Mouse (Mus musculus): ENCODE results near the gene Nfkb2. TPM values are rescaled to one million over a fixed set of nuclear protein-coding genes. Genes with fewer than 3 reads are reported as not detected.

Nfkb2 gene
- polyA plus RNA-seq, 1 experiment = 20.4 TPM

DNA sequence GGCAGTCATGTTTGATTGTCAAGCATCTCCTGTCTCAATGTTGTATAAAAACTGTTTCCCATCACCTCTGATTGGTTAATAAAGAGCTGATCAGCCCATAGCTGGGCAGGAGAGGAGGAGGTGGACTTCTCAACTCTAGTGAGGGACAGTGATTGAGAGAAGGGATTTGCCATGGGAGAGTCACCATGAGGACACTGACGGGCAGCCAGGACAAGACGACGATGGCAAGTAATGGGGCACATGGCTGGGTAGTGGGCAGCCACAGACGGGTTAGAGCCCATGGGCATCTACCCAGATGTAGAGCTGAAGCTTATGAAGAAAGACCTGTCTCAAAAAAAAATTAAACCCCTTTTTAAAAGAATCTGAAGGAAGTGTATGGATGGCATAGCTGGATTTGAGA, 1.6 kb upstream of the Nfkb2 start:
- TF ChIP-seq EP300 (IDR thresholded peaks at IDR 0.05; ENCODE audit: insufficient read depth, low read depth, low read length) = no peak
- no peak for TF ChIP-seq POLR2A (IDR thresholded peaks at IDR 0.05; ENCODE audit: insufficient read depth, low read length)
- no peak for TF ChIP-seq CTCF (IDR thresholded peaks at IDR 0.05; ENCODE audit: low read depth, low read length)
- no peaks in the 10 kb centered on the region for H3K27me3 ChIP-seq (ENCODE audit: control insufficient read depth, insufficient read depth, low read length, poor library complexity, severe bottlenecking)
- no peak overlapping the region for H3K27ac ChIP-seq (ENCODE audit: insufficient read depth, low read length)
- H3K9me3 ChIP-seq (replicated peaks; ENCODE audit: control insufficient read depth, insufficient read depth, low read length, poor library complexity, severe bottlenecking) = no peaks in the 10 kb centered on the region
- H3K9ac ChIP-seq (ENCODE audit: low read depth, poor library complexity, severe bottlenecking) = no peak overlapping the region
- H3K36me3 ChIP-seq (ENCODE audit: control insufficient read depth, insufficient read depth, low read length, poor library complexity, severe bottlenecking) = no peaks in the 10 kb centered on the region
- H3K4me1 ChIP-seq (ENCODE audit: control insufficient read depth, insufficient read depth, low read length) = no peaks in the 10 kb centered on the region
- no peak overlapping the region for H3K4me3 ChIP-seq (ENCODE audit: low read depth, low read length)

DNA sequence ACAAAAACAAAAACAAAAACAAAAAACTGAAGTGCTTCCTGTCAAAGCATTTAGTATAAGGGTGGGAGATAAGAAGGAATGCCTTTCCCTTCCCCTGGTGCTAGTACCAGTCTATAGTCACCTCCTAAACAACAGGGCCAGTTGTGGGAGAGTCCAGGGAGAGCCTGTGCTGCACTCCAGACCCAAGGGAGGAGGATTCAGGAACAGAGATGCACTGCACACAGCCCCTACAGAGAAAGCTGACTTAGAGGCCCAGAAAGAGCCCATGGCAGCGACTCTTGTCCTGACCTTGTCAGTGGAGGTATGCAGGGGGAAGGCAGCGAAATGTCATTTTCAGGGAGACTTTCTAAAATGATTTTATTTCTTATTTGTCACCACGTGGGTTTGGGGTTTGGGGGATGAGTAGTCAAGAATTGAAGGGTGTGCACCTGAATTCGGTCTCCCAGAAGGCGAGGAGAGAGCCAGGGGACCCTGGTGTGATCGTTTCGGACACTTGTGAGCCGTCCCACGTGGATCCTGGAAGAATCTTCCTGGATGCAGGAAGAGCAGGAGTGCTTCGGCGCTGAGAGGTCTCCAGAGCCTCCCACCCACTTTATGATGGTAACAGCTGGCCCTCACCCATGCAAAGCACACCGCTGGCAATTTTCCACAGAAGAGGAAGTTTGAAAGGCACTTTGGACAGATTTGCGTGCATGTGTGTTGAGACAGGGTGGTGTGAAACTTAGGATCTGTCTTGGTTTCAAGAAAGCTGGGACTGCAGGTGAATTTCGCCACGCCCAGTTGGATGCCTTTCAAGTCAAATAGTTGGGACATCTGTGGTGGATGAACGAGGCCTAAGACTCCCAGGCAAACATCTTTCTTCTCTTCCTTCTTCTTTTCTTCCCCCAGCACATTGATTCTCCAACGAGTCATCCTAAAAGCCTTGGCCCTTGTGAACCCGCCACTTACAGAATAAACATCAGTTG, 587 bp upstream of the Nfkb2 start:
- H3K27ac ChIP-seq (ENCODE audit: insufficient read depth, low read length) = no peak overlapping the region
- no peaks in the 10 kb centered on the region for H3K9me3 ChIP-seq (replicated peaks; ENCODE audit: control insufficient read depth, insufficient read depth, low read length, poor library complexity, severe bottlenecking)
- no peak overlapping the region for H3K9ac ChIP-seq (ENCODE audit: low read depth, poor library complexity, severe bottlenecking)
- no peak overlapping the region for H3K4me3 ChIP-seq (ENCODE audit: low read depth, low read length)
- H3K4me1 ChIP-seq (ENCODE audit: control insufficient read depth, insufficient read depth, low read length) = no peaks in the 10 kb centered on the region
- TF ChIP-seq CTCF (IDR thresholded peaks at IDR 0.05; ENCODE audit: low read depth, low read length) (no peak), POLR2A (IDR thresholded peaks at IDR 0.05; ENCODE audit: insufficient read depth, low read length) (no peak), EP300 (IDR thresholded peaks at IDR 0.05; ENCODE audit: insufficient read depth, low read depth, low read length) (no peak)
- H3K27me3 ChIP-seq (ENCODE audit: control insufficient read depth, insufficient read depth, low read length, poor library complexity, severe bottlenecking) = no peaks in the 10 kb centered on the region
- no peaks in the 10 kb centered on the region for H3K36me3 ChIP-seq (ENCODE audit: control insufficient read depth, insufficient read depth, low read length, poor library complexity, severe bottlenecking)

DNA sequence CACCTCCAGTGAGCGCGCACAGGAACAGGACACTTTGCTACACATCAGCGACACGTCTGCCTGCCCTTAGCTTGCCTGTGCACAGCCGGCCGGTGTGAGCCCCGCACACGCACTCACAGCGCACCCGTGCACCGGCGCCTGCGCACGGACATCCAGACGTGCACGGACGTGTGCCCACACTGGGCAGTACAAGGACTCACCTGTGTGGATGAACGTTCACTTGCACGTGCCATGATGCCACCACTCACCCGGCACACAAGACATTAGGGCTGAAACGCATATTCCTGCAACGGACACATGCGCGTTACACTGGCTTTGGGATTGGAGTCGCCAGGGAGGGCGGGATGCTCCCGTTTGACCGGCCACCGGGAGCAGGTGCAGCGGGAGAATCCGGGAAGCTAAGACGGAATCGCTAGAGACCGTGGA, 801 bp downstream of the Nfkb2 start:
- Histone ChIP-seq H3K9ac (ENCODE audit: low read depth, poor library complexity, severe bottlenecking) (peak overlapping the region; percentile 57), H3K4me1 (ENCODE audit: control insufficient read depth, insufficient read depth, low read length) (no peaks in the 10 kb centered on the region), H3K9me3 (replicated peaks; ENCODE audit: control insufficient read depth, insufficient read depth, low read length, poor library complexity, severe bottlenecking) (no peaks in the 10 kb centered on the region), H3K4me3 (ENCODE audit: low read depth, low read length) (peak overlapping the region; percentile 94), H3K36me3 (ENCODE audit: control insufficient read depth, insufficient read depth, low read length, poor library complexity, severe bottlenecking) (no peaks in the 10 kb centered on the region), H3K27ac (ENCODE audit: insufficient read depth, low read length) (no peak overlapping the region), H3K27me3 (ENCODE audit: control insufficient read depth, insufficient read depth, low read length, poor library complexity, severe bottlenecking) (no peaks in the 10 kb centered on the region)
- TF ChIP-seq POLR2A (IDR thresholded peaks at IDR 0.05; ENCODE audit: insufficient read depth, low read length) (no peak), EP300 (IDR thresholded peaks at IDR 0.05; ENCODE audit: insufficient read depth, low read depth, low read length) (no peak), CTCF (IDR thresholded peaks at IDR 0.05; ENCODE audit: low read depth, low read length) (no peak)

DNA sequence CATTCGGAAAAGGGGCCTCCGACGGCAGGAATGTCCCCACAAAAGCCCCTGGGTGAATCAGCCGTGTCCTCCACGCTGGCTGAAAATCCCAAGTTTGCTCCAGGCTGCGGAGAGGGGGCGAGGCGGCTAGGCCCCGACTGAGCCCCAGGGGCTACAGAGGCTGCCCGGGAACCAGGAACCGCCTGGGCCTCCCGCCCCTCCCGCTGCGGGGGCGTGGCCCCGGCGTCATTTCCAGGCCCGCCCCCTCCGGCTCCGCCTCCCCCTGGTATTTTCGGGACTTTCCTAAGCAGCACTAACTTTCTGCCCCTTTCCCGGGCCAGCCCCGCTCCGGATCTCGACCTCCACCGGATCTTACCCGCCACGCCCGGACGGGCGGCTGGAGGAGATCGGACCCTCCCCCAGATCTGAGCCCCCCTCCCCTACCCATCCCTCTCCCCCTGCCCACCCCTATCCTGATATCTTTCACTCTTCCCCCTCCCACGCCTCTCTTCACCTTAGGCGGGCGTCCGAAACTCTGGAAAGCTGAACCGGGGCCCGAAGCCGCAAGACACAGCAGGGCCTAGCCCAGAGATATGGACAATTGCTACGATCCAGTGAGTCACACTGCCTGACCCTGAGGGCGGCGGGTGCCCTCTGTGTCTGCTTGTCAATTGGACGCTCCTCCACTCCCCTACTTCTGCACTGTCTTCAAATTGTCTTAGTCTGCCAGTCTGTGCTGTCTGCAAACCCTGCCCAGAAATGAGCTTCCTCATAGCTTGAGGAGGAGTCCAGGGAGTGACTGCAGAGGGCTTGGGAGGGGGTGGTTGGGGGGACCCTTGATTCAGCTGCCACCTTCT, 1.5 kb downstream of the Nfkb2 start:
- Histone ChIP-seq H3K4me3 (ENCODE audit: low read depth, low read length) (peak overlapping the region; percentile 94), H3K36me3 (ENCODE audit: control insufficient read depth, insufficient read depth, low read length, poor library complexity, severe bottlenecking) (no peaks in the 10 kb centered on the region), H3K9me3 (replicated peaks; ENCODE audit: control insufficient read depth, insufficient read depth, low read length, poor library complexity, severe bottlenecking) (no peaks in the 10 kb centered on the region), H3K27me3 (ENCODE audit: control insufficient read depth, insufficient read depth, low read length, poor library complexity, severe bottlenecking) (no peaks in the 10 kb centered on the region), H3K27ac (ENCODE audit: insufficient read depth, low read length) (no peak overlapping the region), H3K9ac (ENCODE audit: low read depth, poor library complexity, severe bottlenecking) (peak overlapping the region; percentile 57), H3K4me1 (ENCODE audit: control insufficient read depth, insufficient read depth, low read length) (no peaks in the 10 kb centered on the region)
- TF ChIP-seq POLR2A (IDR thresholded peaks at IDR 0.05; ENCODE audit: insufficient read depth, low read length) (peak; percentile 71), EP300 (IDR thresholded peaks at IDR 0.05; ENCODE audit: insufficient read depth, low read depth, low read length) (no peak), CTCF (IDR thresholded peaks at IDR 0.05; ENCODE audit: low read depth, low read length) (no peak)

DNA sequence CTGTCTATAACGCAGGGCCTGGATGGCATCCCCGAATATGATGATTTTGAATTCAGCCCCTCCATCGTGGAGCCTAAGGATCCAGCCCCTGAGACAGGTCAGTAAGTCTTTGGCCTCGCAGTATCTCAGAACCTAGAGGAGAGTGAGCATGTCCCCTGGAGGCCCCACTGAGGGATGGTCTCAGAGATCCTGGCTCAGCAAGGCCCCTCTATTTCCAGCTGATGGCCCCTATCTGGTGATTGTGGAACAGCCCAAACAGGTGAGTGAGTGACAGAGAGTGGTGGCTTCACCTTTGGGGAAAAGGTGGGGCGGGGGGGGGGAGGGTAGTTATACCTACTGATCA, 2.1 kb downstream of the Nfkb2 start:
- Histone ChIP-seq H3K27me3 (ENCODE audit: control insufficient read depth, insufficient read depth, low read length, poor library complexity, severe bottlenecking) (no peaks in the 10 kb centered on the region), H3K4me1 (ENCODE audit: control insufficient read depth, insufficient read depth, low read length) (no peaks in the 10 kb centered on the region), H3K9ac (ENCODE audit: low read depth, poor library complexity, severe bottlenecking) (peak overlapping the region; percentile 57), H3K4me3 (ENCODE audit: low read depth, low read length) (peak overlapping the region; percentile 46), H3K9me3 (replicated peaks; ENCODE audit: control insufficient read depth, insufficient read depth, low read length, poor library complexity, severe bottlenecking) (no peaks in the 10 kb centered on the region), H3K36me3 (ENCODE audit: control insufficient read depth, insufficient read depth, low read length, poor library complexity, severe bottlenecking) (no peaks in the 10 kb centered on the region), H3K27ac (ENCODE audit: insufficient read depth, low read length) (no peak overlapping the region)
- no peak for TF ChIP-seq POLR2A (IDR thresholded peaks at IDR 0.05; ENCODE audit: insufficient read depth, low read length)
- no peak for TF ChIP-seq CTCF (IDR thresholded peaks at IDR 0.05; ENCODE audit: low read depth, low read length)
- no peak for TF ChIP-seq EP300 (IDR thresholded peaks at IDR 0.05; ENCODE audit: insufficient read depth, low read depth, low read length)
